Mouse (Mus musculus): ENCODE data around the gene Col11a2.

Gene Col11a2

DNA sequence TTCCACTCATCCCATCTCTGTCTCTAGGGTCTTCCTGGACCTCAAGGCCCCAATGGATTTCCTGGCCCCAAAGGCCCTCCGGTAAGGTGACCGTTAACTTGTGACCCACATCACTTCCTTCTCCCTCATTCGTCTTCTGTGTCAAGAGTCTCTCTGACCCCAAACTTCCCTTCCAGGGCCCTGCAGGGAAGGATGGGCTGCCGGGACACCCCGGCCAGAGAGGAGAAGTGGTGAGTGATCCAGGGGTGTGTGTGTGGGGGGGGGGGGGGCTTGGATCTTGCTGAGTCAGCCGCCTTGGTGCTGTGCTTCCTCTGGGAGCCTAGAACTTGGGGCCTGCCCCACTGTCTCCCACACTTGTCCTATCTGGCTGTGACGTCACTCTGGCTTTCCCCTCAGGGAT, 18.0 kb downstream of the Col11a2 start:
- no peak for DNase-seq (ENCODE audit: low read depth, low spot score)

DNA sequence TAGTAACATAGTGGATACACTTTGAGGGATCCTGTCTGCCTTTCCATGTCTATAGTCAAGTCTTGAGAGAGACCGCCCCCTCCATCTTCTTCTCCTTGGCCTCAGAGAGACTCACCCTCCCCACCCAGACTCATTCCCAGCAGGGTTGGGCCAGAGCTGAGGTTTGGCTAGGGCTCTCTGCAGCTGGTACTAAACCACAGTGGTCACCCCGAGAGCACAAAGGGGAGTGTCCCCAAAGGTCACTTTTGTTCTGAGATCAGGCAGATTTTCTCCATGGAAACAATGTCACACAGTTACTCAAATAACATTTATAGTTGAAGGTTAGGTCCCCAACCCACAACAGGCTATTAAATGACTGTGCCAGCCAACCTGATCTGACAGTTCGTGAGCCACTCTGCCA, 29.6 kb downstream of the Col11a2 start:
- no peak for DNase-seq (ENCODE audit: low read depth, low spot score)

DNA sequence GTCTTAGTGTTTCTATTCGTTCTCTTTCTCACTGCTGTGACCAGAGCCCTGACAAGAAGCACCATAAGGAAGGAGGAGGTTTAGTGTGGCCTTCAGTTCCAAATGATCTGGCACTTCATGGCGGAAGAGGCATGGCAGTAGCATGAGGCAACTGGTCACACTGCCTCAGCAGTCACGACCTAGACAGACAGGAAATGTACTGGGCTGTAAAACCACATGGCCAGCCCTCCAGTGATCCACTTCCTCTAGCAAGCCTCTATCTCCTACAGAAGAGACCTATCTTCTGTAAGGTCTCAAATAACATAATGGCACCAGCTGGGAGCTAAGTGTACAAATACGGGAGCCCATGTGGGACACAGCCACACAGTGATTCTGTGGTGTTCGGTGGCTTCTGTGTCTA, 32.9 kb downstream of the Col11a2 start:
- DNase-seq (ENCODE audit: low read depth, low spot score) = no peak

DNA sequence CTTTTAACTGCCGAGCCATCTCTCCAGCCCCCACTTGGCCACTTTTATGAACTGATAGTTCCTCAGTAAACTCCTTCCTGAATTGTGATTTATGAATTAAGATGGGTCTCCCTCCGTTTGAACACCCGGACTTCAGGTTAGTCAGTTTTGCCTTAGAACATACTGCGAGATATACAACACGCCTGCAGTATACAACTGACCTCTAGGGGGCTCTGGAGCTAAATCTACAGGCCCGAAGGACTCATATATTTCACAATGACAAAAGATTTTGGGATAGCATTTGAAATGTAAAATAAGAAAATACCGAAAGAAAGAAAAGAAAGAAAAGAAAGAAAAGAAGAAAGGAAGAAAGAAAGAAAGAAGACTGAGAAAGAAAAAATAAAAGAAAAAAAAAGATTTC, 36.0 kb downstream of the Col11a2 start:
- peak; percentile 68 for DNase-seq (ENCODE audit: low read depth, low spot score)

DNA sequence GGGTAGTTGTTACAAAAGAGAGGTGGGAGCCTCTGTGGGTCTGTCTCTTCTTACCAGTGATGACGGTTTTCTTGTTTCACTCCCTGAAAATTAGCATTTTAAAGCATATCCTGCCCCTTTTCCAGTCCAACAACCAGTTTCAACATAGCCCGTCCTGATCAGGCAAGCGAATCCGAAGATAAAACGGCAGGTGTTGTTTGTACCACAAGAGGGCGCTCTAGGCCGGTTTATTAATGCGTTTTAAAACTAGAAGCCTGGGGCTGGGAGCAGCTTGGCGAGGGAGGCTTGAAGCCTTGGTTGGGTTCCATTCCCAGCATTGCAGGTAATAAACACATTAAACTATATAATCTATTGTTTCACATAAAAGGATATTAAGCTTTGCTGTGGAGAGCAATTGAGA, 38.3 kb downstream of the Col11a2 start:
- peak; percentile 84 for DNase-seq (ENCODE audit: low read depth, low spot score)

DNA sequence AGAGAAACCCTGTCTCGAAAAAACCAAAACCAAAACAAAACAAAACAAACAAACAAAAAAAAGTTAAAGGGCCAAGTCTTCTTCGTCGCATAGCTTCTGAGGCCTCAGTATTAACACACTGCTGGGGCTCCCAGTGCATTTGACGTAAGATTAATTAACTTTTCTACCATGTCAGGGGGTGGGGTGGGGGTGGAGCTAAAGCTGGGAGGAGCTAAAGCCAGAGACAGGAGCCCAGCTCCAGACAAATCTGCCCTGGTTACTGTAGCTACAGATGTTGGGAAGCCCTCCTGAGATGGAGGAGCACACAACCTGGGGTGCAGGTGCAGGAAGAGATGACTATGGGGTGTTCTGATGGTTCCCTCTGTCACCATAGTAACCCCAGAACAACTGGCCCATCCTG, 38.9 kb downstream of the Col11a2 start:
- no peak for DNase-seq (ENCODE audit: low read depth, low spot score)

DNA sequence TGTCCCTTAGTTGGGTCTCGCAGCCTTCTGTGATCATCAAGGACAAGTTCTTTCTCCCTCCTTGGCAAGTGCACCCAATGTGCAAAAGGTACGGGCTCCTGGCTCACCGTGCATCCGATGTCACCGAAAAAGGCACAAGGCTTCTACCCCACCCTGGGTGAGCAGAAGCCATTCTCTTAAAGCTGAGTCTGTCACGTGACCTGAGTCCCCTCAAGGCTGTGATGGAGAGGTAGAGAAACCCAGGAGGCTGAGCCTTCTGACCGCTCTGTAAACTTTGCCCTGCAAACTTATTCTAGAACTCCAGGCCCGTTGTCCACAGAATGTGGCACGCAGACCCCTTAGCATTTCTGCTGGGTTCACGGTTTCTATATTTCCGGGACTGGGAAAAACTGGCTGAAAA, 39.8 kb downstream of the Col11a2 start:
- DNase-seq (ENCODE audit: low read depth, low spot score) = no peak

DNA sequence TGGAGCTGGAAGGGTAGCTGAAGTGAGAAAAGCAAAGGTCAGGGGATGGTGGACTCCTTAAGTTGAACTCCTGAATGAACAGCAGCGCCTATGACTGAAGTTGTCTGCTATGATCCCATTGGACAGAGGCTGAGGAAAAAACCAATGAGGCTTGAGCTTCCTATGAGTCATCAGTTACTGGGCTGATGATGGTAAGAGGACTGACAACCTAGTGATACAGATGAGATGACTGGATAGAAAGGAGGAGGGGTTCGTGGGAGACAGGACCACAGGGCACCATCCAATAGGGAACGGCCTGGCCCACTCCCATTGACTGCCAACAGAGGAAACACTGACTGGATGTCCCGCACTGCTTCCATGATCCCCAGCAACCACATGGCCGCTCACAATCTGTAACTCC, 40.4 kb downstream of the Col11a2 start:
- peak; percentile 51 for DNase-seq (ENCODE audit: low read depth, low spot score)

DNA sequence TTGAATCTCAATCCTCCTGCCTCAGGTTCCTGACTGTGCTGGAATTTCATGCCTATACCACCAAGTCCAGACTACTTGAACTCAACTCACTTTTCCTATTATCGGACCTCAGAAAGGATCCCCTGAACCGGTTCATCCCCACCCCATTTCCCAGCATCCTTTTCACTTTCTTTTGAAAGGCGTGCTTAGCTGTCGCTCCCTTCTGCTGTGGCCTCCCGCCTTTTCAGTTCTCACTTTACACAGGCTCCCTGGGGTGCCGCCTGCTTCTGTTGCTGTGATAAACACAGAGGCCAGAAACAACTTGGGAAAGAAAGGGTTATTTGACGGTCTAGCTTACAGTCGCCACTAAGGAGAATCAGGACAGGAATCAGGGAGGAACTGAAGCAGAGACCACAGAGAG, 43.9 kb downstream of the Col11a2 start:
- DNase-seq (ENCODE audit: low read depth, low spot score) = no peak

DNA sequence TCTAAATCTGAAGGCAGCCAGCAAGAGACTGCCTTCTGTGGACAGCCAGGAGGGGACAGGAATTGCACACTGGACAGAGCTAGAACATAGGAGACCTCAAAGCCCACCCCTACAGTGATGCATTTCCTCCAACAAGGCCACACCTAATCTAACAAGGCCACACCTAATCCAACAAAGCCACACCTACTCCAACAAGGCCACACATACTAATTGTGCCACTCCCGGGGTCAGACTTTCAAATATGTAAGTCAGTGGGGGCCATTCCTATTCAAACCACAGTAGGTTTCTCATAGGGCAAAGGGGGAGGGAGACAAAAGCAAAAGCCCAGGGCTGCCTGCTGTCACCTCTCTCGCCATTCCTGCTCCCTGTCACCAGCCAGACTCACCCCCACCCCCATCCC, 48.1 kb downstream of the Col11a2 start:
- no peak for DNase-seq (ENCODE audit: low read depth, low spot score)

DNA sequence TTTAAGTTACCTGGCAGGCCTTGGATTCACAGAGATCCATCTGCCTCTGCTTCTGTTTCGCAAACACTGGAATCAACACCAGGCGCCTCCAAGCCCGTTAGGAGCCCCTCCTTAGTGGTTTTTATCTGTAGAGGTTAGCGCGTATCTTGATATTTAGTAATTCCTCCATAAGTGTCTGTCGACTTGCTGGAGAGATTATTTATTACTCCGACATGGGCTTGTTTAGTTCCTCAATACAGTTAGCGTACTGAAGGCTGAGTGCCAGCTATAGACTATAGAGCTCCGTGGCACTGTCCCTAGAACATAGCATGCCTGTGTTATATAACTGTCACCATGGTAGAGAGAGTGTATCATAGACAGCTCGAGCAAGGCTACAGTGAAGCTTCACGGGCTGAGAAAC, 48.9 kb downstream of the Col11a2 start:
- no peak for DNase-seq (ENCODE audit: low read depth, low spot score)

DNA sequence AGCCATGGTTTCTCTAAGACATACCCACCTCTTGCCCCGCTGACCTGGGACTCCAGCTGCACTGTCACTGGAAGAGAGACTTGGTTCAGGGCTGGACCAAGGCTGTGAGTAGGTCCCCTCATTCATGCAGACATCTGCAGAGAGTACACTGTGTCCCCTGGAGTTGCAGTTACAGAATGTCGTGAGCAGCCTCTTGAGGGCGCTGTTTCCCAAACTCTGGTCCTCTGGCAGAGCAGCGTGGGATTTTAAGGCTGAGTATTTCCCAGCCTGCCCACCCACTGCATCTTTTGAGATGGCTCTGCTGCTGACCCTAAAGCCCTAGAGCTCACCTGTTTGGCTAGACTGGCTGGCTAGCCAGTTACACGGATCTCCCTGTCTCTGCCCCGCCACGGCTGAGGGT, 51.7 kb downstream of the Col11a2 start:
- DNase-seq (ENCODE audit: low read depth, low spot score) = no peak

DNA sequence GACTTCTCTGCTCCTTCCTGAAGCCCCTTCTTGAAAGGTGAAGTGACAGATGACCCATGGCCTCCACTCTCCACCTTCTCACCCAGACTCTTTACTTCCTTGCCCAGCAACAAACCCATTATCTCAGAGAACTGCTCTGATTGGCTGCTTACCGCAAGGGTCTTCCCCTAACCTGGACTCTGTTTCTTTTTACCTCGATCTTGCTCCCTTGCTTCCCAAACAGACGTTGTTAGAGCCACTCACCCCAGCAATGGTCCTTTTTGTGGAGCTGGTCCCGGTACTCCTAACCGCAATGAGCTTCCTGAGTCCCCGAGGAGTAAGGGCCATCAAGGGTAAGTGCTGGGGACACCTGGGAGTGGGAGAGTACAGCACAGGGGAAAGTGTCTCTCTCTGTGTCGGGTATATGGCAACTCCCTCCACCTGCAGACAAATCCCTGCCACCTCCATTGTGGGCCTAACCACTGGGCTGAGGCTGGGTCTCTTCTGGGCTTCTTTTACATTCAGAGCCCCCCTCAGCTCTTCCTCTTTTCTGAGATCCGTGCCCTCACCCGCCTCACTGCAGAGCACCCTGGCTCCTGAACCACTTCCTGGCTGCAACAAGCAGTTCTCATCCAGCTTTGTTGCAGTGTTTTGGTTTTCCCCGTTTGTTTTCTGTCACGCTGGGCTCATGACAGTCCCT, 53.1 kb downstream of the Col11a2 start, which contains the start of gene H2-Oa:
Gene H2-Oa, plus strand, starts transcription at position 144 of the 679 bp plus-strand sequence.
- DNase-seq (ENCODE audit: low read depth, low spot score) = no peak

DNA sequence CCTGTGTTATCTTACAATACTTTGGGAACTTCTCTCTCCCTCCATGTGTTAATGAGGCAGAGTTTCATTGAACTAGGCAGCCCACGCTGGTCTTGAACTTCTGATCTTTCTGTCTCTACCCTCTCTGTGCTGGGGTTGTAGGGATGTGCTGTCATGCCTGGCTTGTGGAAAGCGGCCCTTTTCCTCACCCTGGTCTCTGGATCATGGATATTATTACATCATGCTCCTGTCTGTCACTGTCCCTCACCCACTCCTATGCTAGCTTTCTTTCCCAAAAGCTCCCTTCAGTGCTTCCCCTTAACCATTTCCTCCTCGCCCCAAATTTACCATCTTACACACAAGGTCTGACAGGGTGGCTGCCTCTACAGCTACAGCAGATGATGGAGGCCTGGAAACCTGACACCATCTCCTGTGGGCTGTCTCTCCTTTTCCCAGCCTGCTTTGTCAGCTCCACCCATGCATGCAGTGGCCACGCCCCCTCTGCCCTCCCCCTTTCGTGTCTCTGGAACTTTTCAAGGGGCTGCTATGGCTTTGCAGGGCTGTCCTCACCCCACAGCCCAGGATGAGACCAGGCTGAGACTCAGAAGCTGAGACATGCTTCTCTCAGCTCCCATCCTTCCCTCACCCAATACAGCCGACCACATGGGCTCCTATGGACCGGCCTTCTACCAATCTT, 54.1 kb downstream of the Col11a2 start:
- DNase-seq (ENCODE audit: low read depth, low spot score) = peak; percentile 83

DNA sequence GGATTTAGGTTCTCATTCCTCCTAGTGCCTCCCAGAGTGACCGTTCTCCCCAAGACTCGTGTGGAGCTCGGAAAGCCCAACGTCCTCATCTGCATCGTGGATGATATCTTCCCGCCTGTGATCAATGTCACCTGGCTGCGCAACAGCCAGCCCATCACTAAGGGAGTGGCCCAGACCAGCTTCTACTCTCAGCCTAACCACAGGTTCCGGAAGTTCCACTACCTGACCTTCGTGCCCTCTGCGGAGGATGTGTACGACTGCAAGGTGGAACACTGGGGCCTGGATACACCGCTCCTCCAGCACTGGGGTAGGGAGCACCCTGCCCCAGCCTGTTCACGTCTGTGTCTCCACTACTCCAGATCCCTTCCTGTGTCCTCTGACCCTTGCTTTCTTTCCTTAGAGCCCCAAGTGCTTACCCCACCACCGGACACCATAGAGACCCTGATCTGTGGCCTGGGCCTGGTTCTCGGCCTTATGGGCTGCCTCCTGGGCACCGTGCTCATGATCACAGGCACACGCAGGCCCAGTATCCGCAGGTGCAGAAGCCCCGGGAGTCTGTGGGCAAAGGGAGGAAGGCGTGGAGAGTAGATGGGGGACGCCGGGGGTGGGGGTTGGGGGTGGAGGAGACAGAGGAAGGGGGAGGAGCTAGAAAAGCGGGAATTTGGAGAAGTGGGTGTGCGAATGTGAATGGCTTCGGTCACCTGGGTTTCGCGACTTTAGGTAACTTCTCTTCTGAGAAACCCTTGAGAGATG, 55.2 kb downstream of the Col11a2 start:
- DNase-seq (ENCODE audit: low read depth, low spot score) = no peak

DNA sequence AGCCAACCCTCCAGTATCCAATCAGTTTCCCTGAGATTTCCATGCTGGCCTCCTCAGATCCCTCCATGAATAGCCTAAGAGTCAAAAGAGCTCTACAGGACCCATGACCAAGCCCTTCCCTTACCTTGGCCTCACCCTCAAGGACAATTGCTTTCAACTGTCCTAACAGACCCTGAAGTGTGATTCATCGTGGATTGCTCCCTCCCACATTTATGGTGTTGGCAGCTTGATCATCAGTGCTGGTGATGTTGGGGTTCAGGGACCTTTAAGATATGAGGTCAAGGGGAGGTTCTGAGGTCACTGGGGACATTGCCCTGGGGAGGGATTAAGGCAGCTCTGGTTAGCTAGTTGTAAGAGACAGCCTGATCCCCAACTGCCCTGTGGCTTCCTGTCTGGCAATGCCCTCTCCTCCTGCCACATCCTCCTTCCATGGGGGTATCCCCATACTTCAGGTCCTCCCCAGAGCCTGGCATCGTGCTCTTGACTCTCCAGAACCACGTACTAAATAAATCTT, 57.3 kb downstream of the Col11a2 start:
- no peak for DNase-seq (ENCODE audit: low read depth, low spot score)

DNA sequence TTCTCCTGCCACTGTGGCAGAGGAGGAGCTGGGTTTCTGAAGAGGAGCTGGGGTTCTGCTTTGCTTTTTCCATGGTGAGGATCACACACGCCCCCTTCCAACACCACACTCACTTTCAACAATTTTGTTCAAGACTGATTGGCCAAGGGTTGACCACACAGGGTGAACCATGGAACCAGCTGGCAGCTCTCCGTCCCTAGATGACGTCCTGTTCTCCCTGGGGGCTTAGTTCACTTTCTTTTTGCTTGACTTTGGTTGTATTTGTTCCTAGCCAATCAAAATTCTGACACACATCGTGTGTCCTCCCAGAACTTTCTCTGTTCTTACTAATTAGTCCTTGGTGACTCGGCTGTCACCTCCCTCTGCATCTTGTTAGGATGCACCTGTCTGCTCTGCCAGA, 58.0 kb downstream of the Col11a2 start:
- no peak for DNase-seq (ENCODE audit: low read depth, low spot score)

DNA sequence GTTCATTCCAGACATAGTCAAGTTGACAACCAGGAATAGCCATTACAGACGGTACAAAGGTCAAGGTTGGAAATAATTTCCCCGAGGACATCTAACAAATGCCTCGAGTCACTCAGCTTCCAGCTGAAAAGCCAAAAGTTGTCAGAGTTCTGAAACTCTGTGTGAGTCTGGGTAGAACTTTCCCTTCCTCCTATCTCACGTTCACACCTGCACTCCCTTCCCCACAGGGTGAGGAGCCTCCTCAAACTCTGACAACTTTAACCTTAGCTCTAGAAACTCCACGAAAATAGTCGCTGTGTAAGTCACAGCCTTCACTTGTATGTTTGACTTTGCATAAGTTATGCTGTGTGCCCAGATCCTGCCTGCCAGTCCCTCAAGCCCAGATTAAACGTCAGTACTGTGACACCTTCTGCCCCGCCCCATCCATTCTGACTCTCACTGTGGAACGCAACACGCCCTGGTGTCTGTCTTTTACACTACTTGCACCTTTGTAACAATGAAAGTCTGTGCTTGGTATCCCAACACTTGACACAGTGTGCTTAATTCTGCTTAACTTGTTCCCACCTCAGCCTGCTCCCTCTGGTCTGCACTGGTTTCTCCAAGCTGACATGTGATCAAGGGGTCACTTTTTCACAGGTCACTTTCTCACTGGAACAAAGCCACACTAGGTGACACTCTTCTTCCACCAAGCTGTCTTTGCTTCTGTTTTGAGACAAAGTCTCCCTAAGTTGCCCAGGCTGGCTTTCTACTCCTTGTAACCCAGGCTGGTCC, 59.7 kb downstream of the Col11a2 start:
- no peak for DNase-seq (ENCODE audit: low read depth, low spot score)

DNA sequence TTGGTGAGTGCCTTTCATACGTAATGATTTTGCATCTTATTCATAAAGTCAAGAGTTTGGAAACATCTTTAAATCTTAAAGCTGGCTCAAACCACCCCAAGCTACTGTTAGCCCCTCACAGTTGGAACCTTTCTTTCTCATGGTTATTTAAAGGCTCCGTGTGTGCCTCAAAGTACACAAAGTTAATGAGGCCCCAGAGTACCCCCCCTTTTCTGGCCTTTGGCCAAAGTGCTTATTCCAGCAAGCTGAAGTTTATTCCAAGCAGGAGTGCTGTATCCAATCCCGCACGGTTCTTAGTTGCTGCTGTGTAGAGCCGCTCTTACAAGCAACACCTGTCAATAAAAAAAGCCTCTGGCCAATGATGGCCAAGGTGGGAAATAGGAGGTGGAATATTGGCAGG, 60.3 kb downstream of the Col11a2 start:
- DNase-seq (ENCODE audit: low read depth, low spot score) = no peak

DNA sequence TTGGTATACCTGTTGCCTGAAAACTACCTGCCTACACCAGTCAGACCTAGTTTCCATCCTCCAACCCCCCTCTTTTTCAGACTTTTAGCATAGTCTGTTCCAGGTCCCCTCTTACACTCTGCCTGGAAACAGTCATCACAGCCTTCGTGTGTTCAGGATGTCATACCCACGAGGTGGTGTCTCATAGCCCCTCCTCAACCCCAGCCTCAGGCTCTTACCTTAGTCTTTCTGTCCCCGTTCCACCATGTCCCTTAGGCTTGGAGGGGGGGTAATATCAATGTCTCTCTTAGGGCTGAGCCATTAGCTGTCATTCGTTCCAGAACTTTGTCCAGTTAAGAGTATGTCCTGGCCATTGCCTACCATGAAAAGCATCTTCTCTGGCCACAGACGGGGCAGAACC, 61.9 kb downstream of the Col11a2 start:
- no peak for DNase-seq (ENCODE audit: low read depth, low spot score)

DNA sequence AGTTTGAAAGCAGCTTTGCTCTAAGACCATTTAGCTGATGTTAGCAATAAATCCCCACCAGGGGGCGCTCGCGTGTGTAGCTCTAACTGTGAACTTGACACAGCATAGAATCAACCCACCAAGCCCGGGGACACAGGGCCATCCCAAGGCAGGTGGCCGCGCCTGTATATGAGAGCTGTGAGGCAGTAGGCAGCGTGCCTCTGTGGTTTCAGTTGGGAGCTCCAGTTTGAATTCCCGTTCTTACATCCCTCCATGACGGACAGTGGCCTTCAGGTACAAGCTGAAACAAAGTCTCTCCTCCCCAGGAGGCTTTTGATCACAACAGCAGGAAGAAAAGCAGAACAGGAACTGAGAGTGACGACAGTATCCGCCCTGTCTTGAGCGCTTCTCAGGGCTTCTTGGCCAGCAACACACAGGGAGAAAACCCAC, 62.4 kb downstream of the Col11a2 start:
- DNase-seq (ENCODE audit: low read depth, low spot score) = peak; percentile 89

DNA sequence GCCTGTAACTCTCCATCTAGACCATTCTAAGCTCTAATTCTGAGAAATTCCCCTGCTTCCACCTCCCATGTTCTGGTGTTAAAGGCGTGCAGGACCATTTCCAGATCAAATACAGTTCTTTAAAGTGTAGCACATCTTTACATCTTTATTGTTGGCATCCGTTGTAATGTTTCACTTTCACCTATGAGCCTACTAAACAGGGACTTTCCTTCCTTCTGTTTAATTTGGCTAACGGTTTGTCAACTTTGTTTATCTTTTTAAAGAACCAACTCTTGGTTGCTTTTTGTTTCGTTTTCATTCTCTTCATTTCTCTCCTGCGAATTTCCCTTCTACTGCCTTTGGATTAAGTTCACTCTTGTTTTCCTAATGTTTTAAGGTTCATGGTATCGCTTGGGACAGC, 63.6 kb downstream of the Col11a2 start:
- DNase-seq (ENCODE audit: low read depth, low spot score) = no peak
